Mouse (Mus musculus) lung, postnatal 4 days (tissue): ENCODE results near the gene Litaf.
"Not testable (repeated sequence)": the region's sequence is repeated elsewhere in the genome, so short reads cannot be mapped to it uniquely, and the experiment has no call there.

ENCODE experiments used
- DNase-seq, 2 experiments: peaks; one replicate each; pipeline ENCODE4 v3.0.0; 2021

Litaf gene

GRCm38 (mm10) chr16:11021403-11022112 is 44.4 kb downstream of the Litaf start:
- no peak for DNase-seq

- no peak for DNase-seq
Measured at GRCm38 (mm10) chr16:11017807-11018595, 48.0 kb downstream of the Litaf start.

DNA sequence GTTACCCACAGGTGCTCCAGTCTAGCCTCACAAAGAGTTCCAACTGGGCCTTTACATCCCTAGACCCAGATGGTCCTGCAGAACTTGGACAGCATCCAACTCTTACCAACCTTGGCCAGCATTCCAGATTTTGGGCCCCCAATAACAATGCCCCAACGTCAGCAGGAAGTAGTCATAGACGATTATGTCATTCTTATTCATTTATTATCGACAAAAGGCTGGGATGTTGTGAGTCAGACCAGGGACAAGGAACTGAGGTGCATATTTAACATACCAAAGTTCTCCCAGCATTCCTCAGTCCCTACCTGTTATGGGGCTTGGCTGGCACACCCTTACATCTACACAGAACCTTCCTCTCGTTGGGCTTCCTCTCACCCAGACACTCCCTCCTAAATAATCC is 49.6 kb downstream of the Litaf start:
- peak; percentile 48 to 55 for DNase-seq

DNA sequence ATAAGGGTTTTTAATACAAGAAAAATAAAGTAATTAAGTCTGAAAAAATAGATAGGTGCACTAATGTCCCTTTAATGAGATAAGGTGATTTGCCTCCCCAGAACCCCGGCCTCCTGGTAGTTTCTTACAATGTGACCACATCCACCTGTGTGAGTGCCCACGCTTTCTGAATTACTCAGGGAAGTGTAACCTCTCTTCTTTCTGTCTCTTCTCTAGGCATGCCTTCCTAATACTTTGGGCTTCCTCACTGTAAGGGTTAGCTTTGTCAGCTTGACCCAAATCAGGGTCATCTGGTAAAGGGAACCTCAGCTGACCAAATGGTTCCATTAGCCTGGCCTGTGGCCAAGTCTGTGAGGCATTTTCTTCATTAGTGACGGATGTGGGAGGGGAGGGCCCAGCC is 51.5 kb downstream of the Litaf start:
- DNase-seq: no peak

DNA sequence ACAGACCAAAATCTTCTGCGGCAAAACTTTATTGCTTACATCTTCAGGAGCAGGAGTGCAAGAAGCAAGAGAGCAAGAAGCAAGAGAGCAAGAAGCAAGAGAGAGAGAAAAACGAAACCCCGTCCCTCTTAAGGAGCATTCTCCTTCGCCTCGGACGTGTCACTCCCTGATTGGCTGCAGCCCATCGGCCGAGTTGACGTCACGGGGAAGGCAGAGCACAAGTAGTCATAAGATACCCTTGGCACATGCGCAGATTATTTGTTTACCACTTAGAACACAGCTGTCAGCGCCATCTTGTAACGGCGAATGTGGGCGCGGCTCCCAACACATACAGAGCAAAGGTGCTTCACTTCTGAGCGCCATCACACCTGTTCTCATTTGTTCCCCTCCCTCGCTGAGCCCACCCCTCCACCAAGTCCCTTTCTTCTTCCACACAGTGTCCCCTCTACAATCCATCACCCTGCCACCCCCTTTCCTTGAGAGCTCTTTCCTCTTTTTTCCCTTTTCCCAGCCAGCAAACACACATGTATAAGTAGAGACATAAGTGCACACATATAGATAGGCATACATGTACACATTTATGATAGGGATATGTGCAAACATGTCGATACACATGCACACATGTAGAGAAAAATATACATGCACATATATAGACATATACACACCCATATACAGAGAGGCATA is 52.4 kb downstream of the Litaf start:
- DNase-seq: not testable (repeated sequence)

GRCm38 (mm10) chr16:11012571-11013463 is 53.1 kb downstream of the Litaf start:
- peak; percentile 79 to 82 for DNase-seq

DNA sequence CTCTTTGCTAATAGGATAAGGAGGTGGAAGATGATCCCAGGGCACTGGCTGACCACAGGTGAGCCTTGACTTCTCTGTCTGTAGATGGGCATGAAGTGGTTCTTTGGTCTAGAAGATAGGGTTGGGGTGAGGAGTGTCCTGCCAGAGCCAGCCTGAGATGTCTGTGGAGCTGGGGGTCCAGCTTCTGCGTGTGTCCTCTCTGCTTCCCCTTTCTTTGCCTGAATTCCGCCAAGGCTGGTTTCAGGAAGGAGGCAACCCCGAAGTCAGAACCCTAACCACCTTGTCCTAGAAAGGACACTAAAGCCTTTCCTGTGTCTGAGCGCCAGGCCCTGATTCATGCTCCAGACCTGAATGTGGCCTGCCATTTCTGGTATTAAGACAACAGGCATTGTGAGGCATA is 54.0 kb downstream of the Litaf start:
- DNase-seq: no peak

DNA sequence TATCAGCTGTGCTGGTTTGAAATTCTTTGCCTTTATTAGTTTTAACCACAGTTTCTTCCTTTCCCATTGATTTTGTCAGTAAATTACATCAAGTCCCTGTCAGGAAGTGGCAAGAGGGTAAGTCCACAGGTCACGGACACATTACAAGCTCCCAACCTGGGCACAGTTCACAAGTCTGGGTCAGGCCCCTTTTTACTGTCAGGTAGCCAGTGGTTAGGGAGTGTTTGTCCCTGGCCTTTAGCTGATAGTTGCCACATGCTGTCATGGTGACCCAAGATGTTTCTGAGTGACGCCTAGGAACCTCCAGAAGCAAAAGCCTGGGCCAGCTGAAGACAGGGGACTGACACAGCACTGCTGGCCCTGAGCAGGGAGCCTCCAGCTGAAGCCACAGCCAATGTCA is 54.8 kb downstream of the Litaf start:
- DNase-seq: no peak

DNA sequence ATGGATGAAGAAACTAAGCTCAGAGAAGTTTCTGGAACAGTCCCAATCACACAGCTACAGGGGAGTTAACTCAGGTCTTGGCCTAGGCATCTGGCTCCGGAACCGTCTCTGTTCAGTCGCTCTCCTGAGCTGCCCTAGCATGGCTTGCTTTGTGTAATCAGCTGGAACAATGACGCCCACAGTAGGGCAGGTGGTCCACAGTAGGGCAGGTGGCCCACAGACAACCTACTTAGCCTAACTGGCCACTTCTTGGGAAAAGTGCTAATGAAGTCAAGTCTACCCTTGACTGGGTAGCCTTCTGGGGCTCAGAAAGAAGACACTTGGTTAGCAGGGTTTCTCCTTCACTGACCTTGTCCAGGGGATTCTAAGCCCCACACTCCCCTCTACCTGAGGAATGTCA is 55.7 kb downstream of the Litaf start:
- DNase-seq: no peak

DNA sequence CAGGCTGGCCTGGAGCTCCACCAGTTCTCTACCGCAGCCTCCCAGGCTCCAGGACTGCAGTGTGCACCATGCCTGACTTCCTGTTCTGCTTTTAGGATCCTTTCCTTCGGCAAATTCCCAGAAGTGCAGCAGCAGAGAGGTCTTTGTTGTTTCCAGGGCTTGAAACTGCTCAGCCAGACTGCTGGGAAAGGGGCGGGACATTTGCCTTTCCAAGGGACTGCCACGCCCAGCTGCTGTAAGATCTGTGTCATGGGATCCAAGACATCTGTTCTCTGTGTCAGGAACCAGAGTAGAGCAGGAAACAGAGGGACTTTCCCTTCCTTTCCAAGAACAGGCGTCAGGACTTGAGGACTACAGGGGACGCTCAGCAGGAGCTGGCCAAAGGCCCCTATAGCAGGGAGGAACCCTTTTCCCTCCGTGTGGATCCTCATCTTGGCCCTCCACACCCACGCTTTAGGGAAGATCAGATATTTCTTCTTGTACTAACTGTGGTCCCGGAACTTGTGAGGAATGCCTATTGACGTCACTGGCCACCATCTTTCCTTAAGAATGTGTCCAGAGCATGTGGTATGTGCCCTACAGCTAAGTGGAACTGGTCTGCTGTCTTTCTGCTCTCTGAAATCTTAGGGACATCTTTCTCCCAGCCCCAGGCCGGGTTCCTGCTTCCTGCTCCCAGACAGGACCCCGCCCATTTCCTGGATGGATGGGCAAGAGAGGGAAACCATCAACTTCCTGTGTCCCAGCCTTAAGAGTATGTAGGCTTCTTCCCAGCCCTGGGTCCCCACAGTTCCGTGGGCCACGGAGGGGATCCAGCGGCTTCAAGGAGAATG is 57.6 kb downstream of the Litaf start:
- peak; percentile 89 to 94 for DNase-seq

DNA sequence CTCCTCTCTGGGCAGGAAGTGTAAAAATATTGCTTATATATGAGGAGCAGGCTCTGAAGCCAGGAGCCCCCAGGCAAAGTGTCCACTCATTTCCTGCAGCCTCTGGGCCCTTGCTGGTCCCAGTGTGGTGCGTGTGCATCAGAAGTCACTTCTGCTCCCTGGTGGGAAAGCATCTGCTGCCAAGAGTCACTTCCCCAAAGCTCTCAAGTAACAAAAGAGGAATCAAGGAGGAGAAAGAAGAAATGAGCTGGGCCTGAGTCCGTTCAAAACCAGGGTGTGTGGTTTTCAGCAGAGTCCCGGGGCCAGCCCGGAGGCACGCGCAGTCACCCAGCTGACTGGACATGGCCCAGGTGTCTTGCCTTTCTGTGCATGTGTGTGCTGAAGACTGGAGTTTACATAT is 59.9 kb downstream of the Litaf start:
- peak; percentile 62 to 71 for DNase-seq

DNA sequence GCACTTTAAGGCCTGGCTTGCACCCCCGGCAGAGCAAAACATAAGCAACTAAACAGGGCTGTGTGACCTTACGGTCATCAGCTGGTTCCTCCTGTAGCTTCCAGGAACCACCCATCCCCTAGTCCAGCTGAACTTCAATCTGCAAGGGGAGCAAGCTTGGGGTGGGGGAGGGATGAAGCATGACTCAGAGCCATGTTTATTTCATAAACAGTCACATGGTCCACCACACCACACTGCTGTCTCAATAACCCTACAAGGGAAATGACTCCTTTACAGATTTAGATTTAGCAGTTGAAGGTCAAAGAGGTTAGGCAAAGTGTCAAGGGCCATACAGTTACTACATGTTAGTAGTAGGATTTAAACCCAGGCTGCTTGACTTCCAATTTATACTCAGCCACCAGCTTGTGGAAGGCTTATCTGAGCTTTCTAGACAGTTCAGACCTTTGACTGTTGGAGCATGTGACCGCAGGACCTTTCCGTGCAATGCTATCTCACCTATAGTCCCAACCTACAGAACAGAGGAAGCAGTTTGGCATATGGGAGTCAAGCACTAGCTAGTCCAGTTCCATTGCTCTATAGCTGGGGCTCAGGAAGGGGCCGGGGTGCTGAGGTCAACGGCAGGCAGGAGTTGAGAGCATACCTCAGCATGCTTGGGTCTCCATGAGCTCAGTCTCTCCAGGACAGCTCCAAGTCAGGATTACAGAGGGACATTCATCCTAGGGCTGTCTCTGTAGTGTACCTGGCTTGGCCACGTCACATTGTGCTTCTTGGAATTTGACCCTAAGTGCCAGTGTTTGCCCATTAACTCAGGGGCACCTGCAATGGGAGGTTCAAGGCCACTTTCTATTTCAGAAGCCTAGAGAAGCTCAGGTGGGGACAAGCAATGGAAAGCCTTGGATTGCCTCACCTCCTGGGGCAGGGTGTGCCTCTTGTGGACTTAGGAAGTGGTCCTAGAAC is 64.0 kb downstream of the Litaf start:
- DNase-seq: peak; percentile 53 to 58

GRCm38 (mm10) chr16:10999809-11000208 is 66.1 kb downstream of the Litaf start:
- DNase-seq: no peak

DNA sequence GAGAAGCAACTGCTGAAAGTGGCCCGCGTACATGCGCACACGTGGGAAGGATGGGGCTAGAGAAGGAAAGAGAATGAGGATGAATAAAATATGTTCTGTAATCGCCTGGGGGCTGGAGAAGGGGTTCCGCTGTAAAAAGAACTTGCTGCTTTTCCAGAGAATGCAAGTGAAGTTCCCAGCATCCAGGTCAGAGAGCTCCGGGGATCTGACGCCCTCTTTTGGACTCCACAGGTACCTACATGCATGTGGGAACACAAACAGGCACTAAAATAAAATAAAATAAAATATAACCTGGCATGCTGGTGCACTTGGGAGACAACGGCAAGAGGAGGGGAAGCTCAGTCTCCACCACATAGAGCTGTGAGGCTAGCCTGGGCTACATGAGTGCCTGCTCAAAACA is 67.7 kb downstream of the Litaf start:
- DNase-seq: no peak

DNA sequence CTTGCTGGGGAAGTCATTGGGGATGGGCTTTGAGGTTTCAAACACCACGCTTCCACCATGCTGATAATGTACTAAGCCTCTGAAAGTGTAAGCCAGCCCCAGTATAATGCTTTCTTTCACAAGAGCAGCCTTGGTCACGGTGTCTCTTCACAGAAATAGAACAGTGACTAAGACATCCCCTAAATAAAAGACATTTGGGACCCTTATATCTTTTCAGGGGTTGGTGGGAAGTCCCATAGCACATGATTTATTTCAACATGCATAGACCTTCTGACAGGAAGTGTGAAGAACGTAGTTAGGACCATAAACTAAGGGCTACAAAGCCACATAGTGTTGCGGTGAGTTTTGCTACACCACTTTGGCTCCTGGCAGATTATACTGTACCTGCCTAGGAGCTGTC is 69.4 kb downstream of the Litaf start:
- no peak for DNase-seq

DNA sequence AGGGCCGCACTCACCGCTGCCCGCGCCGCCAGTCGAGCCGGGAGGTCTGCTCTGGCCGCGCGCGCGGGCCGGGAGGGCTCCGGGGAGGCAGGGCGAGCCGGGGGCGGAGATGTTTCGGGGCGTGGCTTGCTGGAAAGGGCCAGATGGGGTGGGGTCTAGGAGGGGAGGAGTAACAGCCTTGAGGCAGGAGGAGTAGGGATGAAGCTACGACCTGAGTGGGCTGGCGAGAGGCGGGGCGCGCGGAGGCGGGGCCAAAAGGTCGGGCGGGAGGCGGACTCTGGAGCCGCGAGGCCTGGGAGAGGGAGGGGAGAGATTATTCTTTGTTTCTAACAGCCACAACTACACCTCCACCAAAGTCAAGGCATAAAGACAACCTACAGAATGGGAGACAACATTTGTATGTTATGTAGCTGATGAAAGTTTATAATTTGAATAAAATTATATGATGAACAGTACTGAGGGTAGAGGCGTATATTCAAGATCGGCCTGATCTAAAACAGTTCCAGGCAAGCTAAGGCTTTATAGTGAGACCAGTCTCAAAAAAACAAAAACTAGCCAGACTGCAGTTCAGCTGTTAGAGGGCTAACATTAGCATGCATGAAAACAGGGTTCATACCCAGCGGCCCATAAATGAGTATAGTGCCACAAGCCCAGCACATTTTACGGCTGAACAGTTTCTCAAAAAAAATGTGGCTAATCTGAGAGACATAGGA is 72.8 kb downstream of the Litaf start:
- peak; percentile 97 for DNase-seq

DNA sequence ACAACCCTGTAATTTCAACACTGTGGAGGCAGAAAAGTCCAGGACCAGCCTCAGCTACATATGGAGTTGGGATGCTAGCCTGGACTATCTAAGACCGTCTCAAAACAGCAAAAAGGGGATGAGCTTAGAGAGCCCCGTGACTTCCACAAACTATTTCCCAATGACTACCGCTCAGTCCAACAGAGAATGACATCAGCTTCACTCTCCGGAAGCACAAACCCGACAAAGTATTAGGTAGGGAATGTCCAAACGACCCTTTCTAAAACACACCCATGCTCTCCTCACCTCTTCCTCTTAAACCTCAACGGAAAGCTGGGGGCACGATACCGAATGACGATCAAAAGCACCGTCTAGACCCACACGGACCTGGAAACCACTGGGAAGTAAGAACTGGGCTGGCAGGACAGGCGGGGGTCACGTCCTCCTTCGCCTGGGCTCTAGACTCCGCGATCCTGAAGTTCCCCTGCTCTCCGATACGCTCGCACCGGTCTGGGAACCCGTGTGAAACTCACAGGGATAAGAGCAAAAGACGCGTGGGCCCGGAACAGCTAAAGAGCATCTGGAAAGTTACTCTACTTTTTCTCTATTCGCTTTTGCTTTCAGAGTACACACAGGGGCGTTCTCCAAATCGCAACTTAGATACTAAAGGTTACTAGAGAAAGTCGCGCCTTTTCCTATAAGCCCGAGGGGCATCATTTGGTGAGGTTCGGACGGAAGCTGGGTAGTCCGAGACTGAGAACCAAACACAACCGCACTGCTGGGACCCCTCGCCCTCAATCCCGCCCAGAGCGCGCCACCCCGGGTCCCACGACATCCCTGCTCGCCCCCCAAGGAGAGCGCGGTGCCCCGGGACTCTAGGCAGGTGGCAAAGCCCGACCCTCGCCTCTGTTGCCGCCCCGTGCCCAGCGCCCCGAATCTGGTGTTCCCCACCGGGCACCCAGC is 73.6 kb downstream of the Litaf start:
- peak; percentile 60 to 66 for DNase-seq

DNA sequence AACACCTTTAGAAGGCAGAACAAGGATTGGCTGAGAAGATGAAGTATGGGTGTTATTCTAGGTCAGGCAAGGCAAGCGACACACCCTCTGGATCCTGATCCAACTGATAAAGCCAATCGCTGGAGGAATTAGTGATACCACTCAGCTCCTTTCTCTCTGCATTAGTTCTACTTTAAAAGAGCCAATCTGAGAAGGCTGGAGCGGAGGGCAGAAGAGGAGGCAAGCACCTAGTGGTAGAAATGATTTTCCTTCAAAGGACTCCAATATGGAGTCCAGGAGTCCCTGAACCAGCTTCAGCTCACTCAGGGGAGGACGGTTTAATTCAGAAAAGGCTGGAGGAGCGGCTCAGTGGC is 74.2 kb downstream of the Litaf start:
- no peak for DNase-seq

GRCm38 (mm10) chr16:10990763-10991162 is 75.2 kb downstream of the Litaf start:
- peak in 1 of 2 experiments; percentile 46 for DNase-seq
